Mouse (Mus musculus) CH12.LX (cell line): ENCODE data around the gene Vps72. TPM values are rescaled to one million over a fixed set of nuclear protein-coding genes. Genes with fewer than 3 reads are reported as not detected.

Experiments
- DNase-seq: peaks from one replicate; pipeline ENCODE4 v3.0.0-alpha.2; 2013; ENCODE audit errors: extremely low read depth
- H3K27ac ChIP-seq: 2 replicates; pipeline ENCODE4 v1.5.1; 2012; ENCODE audit warnings: low read depth, mild to moderate bottlenecking, control low read depth, moderate library complexity; ENCODE audit not compliant: insufficient read depth
- H3K27me3 ChIP-seq: replicated peaks from 2 replicates; pipeline ENCODE3; 2012; ENCODE audit warnings: inconsistent platforms
- H3K36me3 ChIP-seq, 2 experiments: replicated peaks in 1 of 2; 2 replicates each; pipeline versions ENCODE3 to v1.6.1; 2012; ENCODE audit warnings: inconsistent platforms in 1 of 2, low read length in 1 of 2, mild to moderate bottlenecking in 1 of 2, mixed read lengths in 1 of 2, moderate library complexity in 1 of 2; ENCODE audit not compliant: control insufficient read depth in 1 of 2, insufficient read depth in 1 of 2
- H3K4me1 ChIP-seq, 2 experiments: 2 replicates each; pipeline ENCODE4 v1.6.1; 2012; ENCODE audit warnings: inconsistent platforms in 1 of 2, moderate library complexity in 1 of 2; ENCODE audit not compliant: insufficient read depth in 2 of 2, control insufficient read depth in 1 of 2
- H3K4me2 ChIP-seq: 2 replicates; pipeline ENCODE4 v1.6.1; 2012; ENCODE audit warnings: low read depth, mild to moderate bottlenecking, control low read depth; ENCODE audit not compliant: poor library complexity, insufficient read depth, severe bottlenecking
- H3K4me3 ChIP-seq, 3 experiments: fragments of 150-350 bp in 1 of 3; sonication (generic) in 1 of 3; replicated peaks in 1 of 3; 2 replicates each; pipeline versions ENCODE3 to v1.5.1; 2011 to 2012; ENCODE audit warnings: low read depth in 2 of 3, low read length in 2 of 3, mild to moderate bottlenecking in 2 of 3, moderate library complexity in 2 of 3, control low read depth in 1 of 3, improper control_type of control experiment in 1 of 3, inconsistent platforms in 1 of 3, mixed read lengths in 1 of 3; ENCODE audit not compliant: poor library complexity in 1 of 3
- H3K79me2 ChIP-seq: replicated peaks from 2 replicates; pipeline ENCODE4 v1.6.1; 2012; ENCODE audit warnings: mild to moderate bottlenecking, moderate library complexity; ENCODE audit not compliant: control insufficient read depth, poor library complexity, insufficient read depth, severe bottlenecking; ENCODE audit errors: extremely low read depth
- H3K9ac ChIP-seq: 2 replicates; pipeline ENCODE4 v1.6.1; 2012; ENCODE audit warnings: low read depth, mild to moderate bottlenecking, control low read depth, moderate library complexity; ENCODE audit not compliant: insufficient read depth
- H3K9me3 ChIP-seq: replicated peaks from 2 replicates; pipeline ENCODE3; 2012; ENCODE audit warnings: low read length, inconsistent platforms, mixed read lengths
- CHD1 ChIP-seq: IDR thresholded peaks from 2 replicates; pipeline ENCODE4 v1.6.1; 2012; ENCODE audit warnings: low read depth, low read length, improper control_type of control experiment, inconsistent platforms
- CHD2 ChIP-seq: IDR thresholded peaks from 2 replicates; pipeline ENCODE4 v1.6.1; 2011; ENCODE audit warnings: low read length, improper control_type of control experiment
- CTCF ChIP-seq, 2 experiments: IDR thresholded peaks in 1 of 2; conservative IDR thresholded peaks in 1 of 2; 2 replicates each; pipeline ENCODE4 v1.5.1; 2011 to 2012; ENCODE audit warnings: low read depth in 2 of 2, low read length in 2 of 2, improper control_type of control experiment in 1 of 2, inconsistent platforms in 1 of 2, mild to moderate bottlenecking in 1 of 2, moderate library complexity in 1 of 2
- ELF1 ChIP-seq: IDR thresholded peaks from 2 replicates; pipeline ENCODE4 v1.6.1; 2014; ENCODE audit warnings: low read depth, mild to moderate bottlenecking, inconsistent platforms, low read length, improper control_type of control experiment
- EP300 ChIP-seq: IDR thresholded peaks from 2 replicates; pipeline ENCODE4 v1.6.1; 2011; ENCODE audit warnings: low read length, improper control_type of control experiment
- ETS1 ChIP-seq: conservative IDR thresholded peaks from 2 replicates; pipeline ENCODE4 v1.6.1; 2012; ENCODE audit warnings: low read depth, mild to moderate bottlenecking, inconsistent platforms, low read length, improper control_type of control experiment, moderate library complexity
- HCFC1 ChIP-seq: IDR thresholded peaks from 2 replicates; pipeline ENCODE4 v1.6.1; 2012; ENCODE audit warnings: low read depth, mild to moderate bottlenecking, inconsistent platforms, low read length, improper control_type of control experiment
- JUN ChIP-seq: IDR thresholded peaks from 2 replicates; pipeline ENCODE4 v1.6.1; 2011; ENCODE audit warnings: low read depth, mild to moderate bottlenecking, low read length, improper control_type of control experiment, moderate library complexity; ENCODE audit not compliant: insufficient read depth
- KAT2A ChIP-seq: IDR thresholded peaks from 2 replicates; pipeline ENCODE4 v1.6.1; 2012; ENCODE audit warnings: low read length, improper control_type of control experiment, inconsistent platforms; ENCODE audit not compliant: insufficient replicate concordance
- MYC ChIP-seq: IDR thresholded peaks from 2 replicates; pipeline ENCODE4 v1.6.1; 2011; ENCODE audit warnings: low read depth, mild to moderate bottlenecking, improper control_type of control experiment, low read length
- NELFE ChIP-seq: IDR thresholded peaks from 2 replicates; pipeline ENCODE4 v1.6.1; 2011; ENCODE audit warnings: low read depth, low read length, improper control_type of control experiment
- NRF1 ChIP-seq: IDR thresholded peaks from 2 replicates; pipeline ENCODE4 v1.6.1; 2014; ENCODE audit warnings: low read depth, mild to moderate bottlenecking, inconsistent platforms, low read length, improper control_type of control experiment, moderate library complexity
- RAD21 ChIP-seq: IDR thresholded peaks from 2 replicates; pipeline ENCODE4 v1.6.1; 2011; ENCODE audit warnings: low read depth, mild to moderate bottlenecking, low read length, improper control_type of control experiment, moderate library complexity
- RCOR1 ChIP-seq: conservative IDR thresholded peaks from 2 replicates; pipeline ENCODE4 v1.6.1; 2012; ENCODE audit warnings: low read depth, mild to moderate bottlenecking, inconsistent platforms, low read length, improper control_type of control experiment
- SIN3A ChIP-seq: IDR thresholded peaks from 2 replicates; pipeline ENCODE4 v1.6.1; 2012; ENCODE audit warnings: low read length, improper control_type of control experiment, inconsistent platforms
- SMC3 ChIP-seq: IDR thresholded peaks from 2 replicates; pipeline ENCODE4 v1.6.1; 2011; ENCODE audit warnings: low read depth, low read length, improper control_type of control experiment
- UBTF ChIP-seq: IDR thresholded peaks from 2 replicates; pipeline ENCODE4 v1.6.1; 2012; ENCODE audit warnings: low read depth, mild to moderate bottlenecking, inconsistent platforms, low read length, improper control_type of control experiment, moderate library complexity
- USF1 ChIP-seq: IDR thresholded peaks from 2 replicates; pipeline ENCODE4 v1.6.1; 2014; ENCODE audit warnings: low read depth, mild to moderate bottlenecking, inconsistent platforms, low read length, improper control_type of control experiment
- USF2 ChIP-seq: conservative IDR thresholded peaks from 2 replicates; pipeline ENCODE4 v1.6.1; 2011; ENCODE audit warnings: low read depth, low read length, improper control_type of control experiment
- ZC3H11A ChIP-seq: IDR thresholded peaks from 2 replicates; pipeline ENCODE4 v1.6.1; 2012; ENCODE audit warnings: low read depth, mild to moderate bottlenecking, inconsistent platforms, low read length, improper control_type of control experiment
- ZKSCAN1 ChIP-seq: IDR thresholded peaks from 2 replicates; pipeline ENCODE4 v1.6.1; 2012; ENCODE audit warnings: low read depth, inconsistent platforms, low read length, improper control_type of control experiment, borderline replicate concordance
- ZMIZ1 ChIP-seq: IDR thresholded peaks from 2 replicates; pipeline ENCODE4 v1.6.1; 2012; ENCODE audit warnings: low read depth, mild to moderate bottlenecking, inconsistent platforms, low read length, improper control_type of control experiment
- ZNF384 ChIP-seq: IDR thresholded peaks from 2 replicates; pipeline ENCODE4 v1.6.1; 2012; ENCODE audit warnings: low read depth, low read length, improper control_type of control experiment, inconsistent platforms
- dilution Hi-C: fragments of 300-500 bp; cut with MboI; formaldehyde crosslinking; loops from 2 replicates; pipeline ENCODE4 v1.14.3; 2020; ENCODE audit warnings: low sequenced_read_pairs; ENCODE audit not compliant: extremely low pct_unique_long_range_greater_than_20kb, extremely low pct_ligation_motif_present
- in situ Hi-C: fragments of 300-500 bp; cut with MboI; formaldehyde crosslinking; loops from 3 replicates; pipeline ENCODE4 v1.14.3; 2019; ENCODE audit warnings: low sequenced_read_pairs, low pct_ligation_motif_present, low pct_unique_long_range_greater_than_20kb, mixed read lengths
- polyA plus RNA-seq: library from polyadenylated mRNA; unstranded; fragments of >175 nt; gene quantifications from 2 replicates; pipeline ENCODE4 v1.2.1, GENCODE M21; 2012; ENCODE audit warnings: low read depth; ENCODE audit not compliant: insufficient read length
- total RNA-seq, 2 experiments: library from RNA; depleted of rRNA; stranded (reverse); fragments of 300-350 nt in 1 of 2; fragments of >200 nt in 1 of 2; gene quantifications; 2 replicates each; pipeline ENCODE4 v1.2.3; 2012 to 2014

The Vps72 gene
- total and polyA plus RNA-seq, 3 experiments: 33.5 to 54.4 (median 34.1) TPM

GRCm38 (mm10) chr3:95162345-95162628, 51.5 kb downstream of the Vps72 start:
- Histone ChIP-seq H3K79me2 (no peaks in the 10 kb centered on the region), H3K9ac (no peak overlapping the region), H3K36me3 (no peaks in the 10 kb centered on the region), H3K4me1 (peaks cover 6 to 21% of the 10 kb centered on the region in 2 experiments; a peak in 3 of 4 replicates)
- in situ Hi-C loops: no loop called here
- TF ChIP-seq USF1 (no peak), ZC3H11A (no peak), MYC (no peak), CHD2 (no peak), RAD21 (no peak), UBTF (no peak), JUN (no peak), KAT2A (no peak), ZKSCAN1 (no peak), CHD1 (no peak)
- TF ChIP-seq, all 38 proteins: peak for 0
- dilution Hi-C loops: no loop called here
- Histone ChIP-seq H3K27ac (no peak overlapping the region), H3K4me3 (no peak overlapping the region), H3K4me2 (no peak overlapping the region), H3K27me3 (peaks cover 62% of the 10 kb centered on the region), H3K9me3 (no peaks in the 10 kb centered on the region)
- DNase-seq: no peak

- TF ChIP-seq KAT2A (no peak), HCFC1 (no peak), CTCF (conservative IDR thresholded peaks at IDR 0.05 in 1 of 2, IDR thresholded peaks at IDR 0.05 in 1 of 2; ENCODE audit: low read depth in 2 of 2, low read length in 2 of 2) (no peak), USF1 (no peak), SIN3A (no peak), RCOR1 (no peak)
- dilution Hi-C loops (no loop called here), in situ Hi-C loops (no loop called here)
- Histone ChIP-seq H3K79me2 (no peaks in the 10 kb centered on the region), H3K9ac (no peak overlapping the region), H3K4me1 (peaks cover 6 to 21% of the 10 kb centered on the region in 2 experiments; a peak in 3 of 4 replicates), H3K4me3 (no peak overlapping the region), H3K27me3 (peaks cover 76% of the 10 kb centered on the region), H3K9me3 (no peaks in the 10 kb centered on the region), H3K4me2 (no peak overlapping the region), H3K36me3 (no peaks in the 10 kb centered on the region), H3K27ac (no peak overlapping the region)
- DNase-seq: no peak
Observed at GRCm38 (mm10) chr3:95163419-95164255, 52.8 kb downstream of the Vps72 start.

GRCm38 (mm10) chr3:95164256-95164550, 53.4 kb downstream of the Vps72 start:
- dilution Hi-C loops (no loop called here), in situ Hi-C loops (no loop called here)
- no peaks in the 10 kb centered on the region for H3K79me2 ChIP-seq
- peaks cover 6 to 20% of the 10 kb centered on the region in 2 experiments; a peak in 3 of 4 replicates for H3K4me1 ChIP-seq
- H3K27ac ChIP-seq: no peak overlapping the region
- peaks cover 76% of the 10 kb centered on the region for H3K27me3 ChIP-seq
- no peak overlapping the region for H3K4me2 ChIP-seq
- no peaks in the 10 kb centered on the region for H3K9me3 ChIP-seq
- no peak overlapping the region for H3K4me3 ChIP-seq
- TF ChIP-seq EP300: no peak
- no peak for TF ChIP-seq NRF1
- TF ChIP-seq ZMIZ1: no peak
- TF ChIP-seq ZNF384: no peak
- TF ChIP-seq RAD21: no peak
- no peak for TF ChIP-seq HCFC1
- no peak for TF ChIP-seq NELFE
- TF ChIP-seq RCOR1: no peak
- TF ChIP-seq USF1: no peak
- no peak for TF ChIP-seq ETS1
- no peak for TF ChIP-seq ELF1
- no peak for TF ChIP-seq JUN
- no peak for TF ChIP-seq SMC3
- TF ChIP-seq USF2: no peak
- TF ChIP-seq CHD1: no peak
- TF ChIP-seq CHD2: no peak
- TF ChIP-seq, all 38 proteins: peak for 0
- H3K36me3 ChIP-seq: no peaks in the 10 kb centered on the region
- no peak overlapping the region for H3K9ac ChIP-seq
- DNase-seq: no peak
